Mouse (Mus musculus) R1 (cell line): ENCODE measurements at regions not wholly inside any gene's neighbourhood (a gene's known extent, or its start where the extent isn't known, plus 50 kb on each side); places are given as distances from the start of the nearest gene placed in this dataset.
"Not testable (repeated sequence)": the region's sequence is repeated elsewhere in the genome, so short reads cannot be mapped to it uniquely, and the experiment has no call there.

Experiments
- DNase-seq: peaks from one replicate; pipeline ENCODE4 v3.0.0-alpha.2; 2018; ENCODE audit warnings: low read depth, low spot score

DNA sequence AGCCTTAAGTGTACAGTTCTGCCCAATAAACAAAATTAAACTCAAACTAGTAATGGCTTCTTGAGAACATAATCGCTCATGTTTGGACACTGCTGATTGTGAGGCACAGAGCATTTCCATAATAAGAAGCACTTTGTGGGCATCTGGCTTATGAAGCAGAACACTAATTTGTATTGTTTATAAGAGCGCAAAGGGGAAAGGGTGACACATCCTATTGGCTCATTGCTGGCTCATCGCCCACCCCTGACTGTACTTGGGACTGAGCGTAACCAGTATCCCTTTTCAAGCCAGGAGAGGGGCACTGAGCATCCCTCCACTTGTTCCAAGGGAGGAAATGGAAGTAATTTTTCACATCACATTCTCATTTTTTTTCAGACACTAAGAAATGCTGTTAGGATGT is 288.0 kb downstream of the Sfmbt2 start:
- DNase-seq, result no peak

DNA sequence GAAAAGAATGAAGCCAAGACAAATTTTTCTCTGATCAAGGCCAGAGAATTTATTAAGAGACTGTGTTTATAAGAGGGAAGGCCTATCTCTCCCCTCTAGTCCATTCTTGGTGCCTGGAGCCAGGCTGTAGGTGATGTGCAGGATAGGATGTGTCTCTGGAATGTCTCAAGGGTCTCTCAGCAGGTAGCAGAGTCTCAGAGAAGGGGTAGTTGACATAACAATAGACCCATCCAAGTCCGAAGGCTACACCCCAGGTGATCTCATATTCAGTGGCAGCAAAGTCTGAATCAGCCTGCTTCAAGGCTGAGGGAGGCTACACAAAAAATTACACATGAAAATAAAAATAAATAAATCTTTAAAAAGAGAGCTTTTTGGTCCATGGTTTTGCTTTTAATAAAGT is 297.6 kb downstream of the Sfmbt2 start:
- peak; percentile 82 for DNase-seq

DNA sequence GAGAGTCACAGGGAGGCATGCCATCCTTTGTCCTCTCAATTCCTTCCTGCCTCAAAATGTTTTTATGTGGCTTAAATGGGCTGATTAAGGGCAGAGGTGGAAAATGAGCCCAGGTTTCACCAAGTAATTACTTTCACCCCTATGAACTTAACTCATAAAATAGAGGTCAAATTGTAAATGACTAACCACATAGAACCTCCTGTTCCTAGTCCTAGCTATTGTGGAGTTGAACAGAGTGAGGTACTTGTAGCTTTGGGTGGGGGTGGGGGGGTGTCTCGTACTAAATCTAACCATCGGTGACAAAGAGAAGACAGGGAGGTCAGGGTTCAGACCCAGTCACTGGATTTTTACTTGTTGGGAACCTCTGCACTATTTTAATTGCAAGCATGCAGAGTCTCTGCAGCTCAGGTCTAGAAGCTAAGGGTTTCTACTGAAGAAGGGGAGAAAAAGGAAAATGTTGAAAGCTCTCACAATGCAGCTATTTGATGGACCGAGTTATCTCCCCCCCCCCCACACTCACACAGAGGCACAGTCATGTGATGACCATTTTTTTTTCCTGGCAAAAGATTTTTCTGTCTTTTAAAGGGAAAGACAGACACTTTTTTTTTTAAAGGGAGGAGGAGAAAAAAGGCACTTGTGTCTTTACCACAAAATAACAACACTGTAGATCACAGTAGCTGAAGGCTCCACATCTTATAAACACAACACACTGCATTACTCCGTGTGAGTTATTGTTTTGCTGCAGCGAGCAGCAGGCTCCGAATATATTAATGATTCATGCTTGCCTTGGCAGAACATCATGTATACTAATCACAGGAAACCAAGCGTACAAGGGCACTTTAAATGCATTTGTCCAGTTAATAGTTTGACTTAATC is 300.4 kb downstream of the Sfmbt2 start:
- DNase-seq, result peak; percentile 3

DNA sequence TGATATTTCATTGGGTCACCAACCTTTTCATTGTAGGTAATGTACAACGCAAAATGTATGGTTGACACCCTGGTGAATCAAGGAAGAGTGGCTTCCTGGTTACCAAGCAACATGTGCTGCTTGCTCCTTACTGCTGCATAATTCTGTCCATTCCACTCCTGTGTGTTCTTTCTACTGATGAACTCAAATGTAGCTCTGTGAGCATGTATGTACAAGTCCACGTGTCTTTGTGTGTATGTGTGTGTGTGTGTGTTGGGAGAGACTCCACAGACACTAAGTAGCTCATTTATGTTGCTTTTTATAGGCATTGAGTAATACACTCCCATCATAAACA is 301.0 kb downstream of the Sfmbt2 start:
- DNase-seq, result no peak

DNA sequence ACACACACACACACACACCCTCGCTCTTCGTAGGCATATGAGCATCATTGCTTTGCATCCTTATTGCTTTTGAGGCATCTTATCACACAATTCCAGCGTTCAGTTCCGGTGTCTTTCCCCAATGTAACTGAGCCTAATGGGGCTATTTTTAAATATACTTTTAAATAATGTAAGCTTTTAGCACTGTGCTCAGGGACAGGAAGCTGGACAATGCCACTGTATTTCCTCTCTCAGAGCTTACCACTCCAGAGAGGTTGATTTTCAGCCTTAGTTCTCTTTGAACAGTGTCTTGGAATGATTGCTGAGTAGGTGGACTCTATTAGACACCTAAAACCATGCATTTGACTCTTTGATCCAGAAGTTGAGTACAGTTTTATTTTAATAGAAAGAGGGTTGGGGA is 301.9 kb downstream of the Sfmbt2 start:
- DNase-seq, result no peak

DNA sequence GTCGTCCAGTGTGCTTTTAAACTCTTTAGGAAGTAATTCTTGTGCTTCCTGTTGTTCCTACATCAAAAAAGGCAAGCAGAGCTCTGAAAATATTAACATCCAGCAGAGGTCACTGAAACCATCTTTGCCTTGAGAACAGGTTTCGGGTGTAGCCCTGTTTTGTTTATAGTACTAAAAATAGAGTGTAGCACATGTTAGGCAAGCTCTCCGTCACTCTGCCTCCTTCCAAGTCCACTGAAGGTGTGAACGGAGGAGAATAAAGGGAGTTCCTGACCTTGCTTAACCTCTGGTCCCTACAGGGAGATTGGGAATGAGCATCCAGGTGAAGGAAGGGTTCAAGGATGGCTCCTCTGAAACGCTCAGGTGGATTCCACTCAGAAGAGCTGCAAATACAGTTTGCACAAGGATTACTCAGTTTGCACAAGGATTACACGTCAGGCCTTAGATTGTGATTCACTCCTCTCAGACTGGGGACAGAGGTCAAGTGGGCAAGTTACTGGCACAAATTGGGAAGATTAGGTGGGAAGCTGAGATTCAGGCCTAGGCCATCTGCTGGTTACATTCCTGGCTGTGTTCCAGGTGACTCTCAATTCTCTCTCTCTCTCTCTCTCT is 304.5 kb downstream of the Sfmbt2 start:
- DNase-seq, result peak; percentile 4

DNA sequence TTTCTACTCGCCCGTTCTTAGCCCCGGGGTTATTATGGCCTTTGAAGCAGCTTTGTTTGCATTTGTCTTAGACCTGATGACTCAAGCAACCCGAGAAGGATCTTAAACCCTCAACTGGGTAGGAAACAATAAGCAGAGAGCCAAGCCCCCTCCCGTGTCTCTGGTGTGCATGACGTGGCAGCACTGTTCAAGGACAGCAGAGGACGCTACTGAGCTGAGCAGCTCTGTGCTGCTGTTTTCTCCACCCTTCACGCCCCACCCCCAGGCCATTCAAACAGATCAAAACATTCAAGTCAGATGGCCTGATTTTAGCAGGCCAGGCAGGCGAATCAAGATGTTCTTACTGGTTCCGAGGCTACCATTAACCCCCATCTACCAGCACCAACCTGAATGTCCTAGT is 331.1 kb downstream of the Sfmbt2 start:
- DNase-seq, result peak; percentile 27

DNA sequence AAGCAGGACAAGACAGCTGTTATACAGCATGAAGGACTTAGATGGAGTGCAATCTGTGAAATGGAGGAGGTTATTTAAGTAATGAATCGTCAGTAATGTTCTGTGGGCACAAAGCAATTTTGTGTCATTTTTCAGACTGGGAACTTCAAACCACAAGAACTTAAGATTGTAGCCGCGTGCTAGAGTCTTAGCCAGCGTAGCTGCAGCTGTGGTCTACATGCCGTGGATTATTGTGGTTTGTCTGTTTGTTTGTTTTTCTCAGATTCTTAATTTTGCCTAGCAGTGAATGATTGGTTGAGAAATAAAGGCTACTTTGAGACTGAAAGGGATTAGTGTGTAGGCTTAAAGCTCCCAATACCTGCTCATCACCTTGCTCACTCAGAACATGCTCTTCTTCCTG is 348.1 kb downstream of the Sfmbt2 start:
- no peak for DNase-seq

DNA sequence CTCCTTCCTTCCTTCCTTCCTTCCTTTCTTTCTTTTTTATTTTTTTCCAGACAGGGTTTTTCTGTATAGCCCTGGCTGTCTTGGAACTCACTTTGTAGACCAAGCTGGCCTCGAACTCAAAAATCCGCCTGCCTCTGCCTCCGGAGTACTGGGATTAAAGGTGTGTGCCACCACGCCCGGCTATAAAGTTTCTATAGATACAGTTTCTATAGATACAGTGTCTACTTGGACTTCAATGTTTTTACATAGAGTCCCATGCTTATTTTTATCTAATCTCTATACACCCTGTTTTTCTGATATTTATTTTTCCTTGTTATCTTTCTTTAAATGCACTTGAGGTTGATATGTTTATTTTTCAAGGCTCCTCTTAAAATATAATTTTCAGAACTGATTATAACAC is 364.0 kb downstream of the Sfmbt2 start:
- DNase-seq, result not testable (repeated sequence)

DNA sequence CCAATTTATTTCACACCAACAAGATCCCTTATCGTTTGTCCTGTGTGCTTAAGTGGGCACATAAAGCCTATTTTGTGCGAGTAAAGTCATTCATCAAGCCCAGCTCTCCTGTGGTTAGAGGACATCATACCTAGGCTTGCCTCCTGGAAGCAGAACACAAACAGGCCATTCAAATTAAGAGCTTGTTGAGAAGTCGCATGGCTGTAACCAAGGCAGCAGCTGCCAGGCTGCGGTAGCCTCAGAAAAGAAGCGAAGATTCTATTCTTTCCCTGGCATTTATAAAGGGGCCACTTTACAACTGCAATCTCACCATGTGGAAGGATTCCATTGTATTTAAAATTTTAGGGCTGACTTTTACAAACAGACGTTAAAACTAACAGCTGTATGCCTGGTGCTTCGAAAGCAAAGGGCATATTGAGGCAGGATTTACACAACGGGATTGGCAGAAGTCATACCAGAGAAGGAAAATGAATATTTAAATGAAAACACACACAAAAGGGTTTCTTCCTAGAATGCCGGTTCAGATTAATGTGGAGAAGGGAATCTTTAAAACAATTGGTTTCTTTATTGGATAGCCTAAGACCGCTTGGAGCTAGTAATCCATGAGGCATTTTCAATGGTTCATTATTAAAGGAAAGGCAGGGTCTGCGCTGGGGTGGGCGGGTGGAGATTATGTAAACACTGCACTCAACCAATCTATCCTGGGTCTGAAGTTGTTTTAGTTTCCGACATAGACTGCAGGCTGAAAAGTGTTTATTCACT is 366.6 kb downstream of the Sfmbt2 start:
- DNase-seq, result no peak

DNA sequence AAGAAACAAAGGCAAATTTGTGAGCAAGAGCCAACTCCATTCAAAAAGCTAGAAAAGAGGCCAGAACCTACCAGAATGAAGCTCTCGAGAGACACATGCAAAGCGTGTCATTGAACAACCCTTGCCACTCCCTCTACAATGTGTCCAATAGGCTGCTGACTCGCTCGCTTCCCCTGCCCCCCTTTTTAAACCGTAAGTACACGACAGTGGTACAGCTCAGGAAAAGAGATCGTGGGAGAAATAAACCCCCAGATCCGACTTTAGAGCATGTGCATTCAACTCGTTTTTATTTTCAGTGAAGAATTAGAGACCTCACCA is 367.1 kb downstream of the Sfmbt2 start:
- peak; percentile 4 for DNase-seq

DNA sequence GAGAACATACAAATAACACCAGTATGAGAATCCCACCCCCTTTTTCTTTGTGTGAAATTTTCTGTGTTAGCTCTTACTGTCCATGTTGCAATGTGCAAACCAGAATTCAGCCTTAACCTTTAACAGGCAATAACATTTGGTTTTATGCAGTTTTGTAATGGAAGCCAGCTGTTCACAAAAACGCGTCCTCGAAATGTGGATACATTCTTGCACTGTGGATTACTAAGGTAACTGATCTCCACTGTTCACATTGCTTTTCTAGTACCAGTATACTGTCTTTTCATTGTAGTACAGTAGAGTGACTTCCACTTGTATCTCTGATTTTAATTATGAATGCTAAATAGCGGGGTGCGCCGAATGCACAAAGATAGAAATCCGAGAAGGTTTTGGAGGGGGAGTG is 374.8 kb downstream of the Sfmbt2 start:
- DNase-seq, result no peak

DNA sequence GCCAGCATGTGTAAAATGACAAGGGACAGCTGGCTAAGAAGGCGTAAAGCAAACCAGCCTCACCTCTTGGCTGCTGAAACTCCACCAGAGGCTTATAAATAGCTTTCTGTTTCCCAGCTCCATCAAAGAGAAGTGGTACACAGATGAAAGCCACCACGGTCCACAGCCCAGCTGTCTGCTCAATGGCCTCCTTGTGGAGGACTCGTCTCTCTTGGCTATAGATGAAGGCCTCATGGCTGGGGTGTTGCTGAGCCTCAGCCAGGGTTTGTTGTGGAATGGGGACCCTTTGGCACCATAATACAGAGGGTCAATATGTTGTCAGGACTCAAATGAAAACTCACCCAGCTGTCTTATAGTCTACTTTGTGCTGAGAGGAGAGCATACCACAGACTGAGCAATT is 385.1 kb downstream of the Sfmbt2 start:
- no peak for DNase-seq

DNA sequence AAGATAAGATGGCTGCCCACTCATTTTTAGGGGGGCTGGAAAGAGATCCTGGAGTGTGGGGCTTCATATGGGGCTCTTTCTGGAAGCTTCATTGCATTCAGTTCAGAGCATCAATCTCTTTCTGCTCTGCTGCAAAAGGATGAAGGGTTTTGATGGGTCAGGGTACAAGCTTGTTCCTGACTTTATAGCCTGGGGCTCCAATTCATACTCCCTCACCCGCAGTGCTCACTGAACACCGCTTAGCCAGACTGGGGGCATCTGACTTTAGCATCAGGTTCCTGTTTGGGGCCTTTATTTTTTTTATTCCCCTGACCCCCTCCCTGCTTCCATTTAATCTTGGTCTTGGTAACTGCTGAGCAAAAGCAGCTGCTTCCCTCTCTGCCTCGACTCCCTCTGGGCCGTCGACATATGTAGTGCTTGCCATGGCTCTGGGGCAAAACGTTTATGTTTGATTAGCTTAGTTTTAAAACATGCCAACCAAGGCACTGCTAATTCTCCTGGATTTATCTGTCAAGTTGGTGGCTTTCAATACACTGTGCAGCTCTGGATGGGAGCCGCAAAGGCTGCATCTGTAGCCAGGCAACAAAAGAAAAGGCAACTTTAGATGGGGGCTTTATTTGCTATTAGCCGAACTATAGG is 387.0 kb downstream of the Sfmbt2 start:
- no peak for DNase-seq

DNA sequence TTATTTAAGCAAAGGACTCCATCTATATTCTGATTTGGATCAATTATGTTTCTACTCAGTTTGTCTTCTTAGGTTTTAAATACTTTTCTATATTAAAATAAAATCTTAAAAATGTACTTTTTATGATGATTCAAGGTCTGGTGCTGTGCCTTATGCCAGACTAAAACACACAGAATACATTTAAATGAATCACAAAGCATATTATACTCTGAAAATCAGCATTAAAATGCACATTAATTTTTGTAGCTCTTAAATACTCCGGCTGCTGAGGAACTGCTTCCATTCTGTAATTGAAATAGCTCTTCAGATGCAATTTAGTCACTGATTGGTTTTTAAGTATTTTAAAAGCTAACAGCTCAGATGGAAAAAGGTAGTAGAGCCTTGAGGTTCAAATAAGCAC is 387.6 kb downstream of the Sfmbt2 start:
- no peak for DNase-seq

DNA sequence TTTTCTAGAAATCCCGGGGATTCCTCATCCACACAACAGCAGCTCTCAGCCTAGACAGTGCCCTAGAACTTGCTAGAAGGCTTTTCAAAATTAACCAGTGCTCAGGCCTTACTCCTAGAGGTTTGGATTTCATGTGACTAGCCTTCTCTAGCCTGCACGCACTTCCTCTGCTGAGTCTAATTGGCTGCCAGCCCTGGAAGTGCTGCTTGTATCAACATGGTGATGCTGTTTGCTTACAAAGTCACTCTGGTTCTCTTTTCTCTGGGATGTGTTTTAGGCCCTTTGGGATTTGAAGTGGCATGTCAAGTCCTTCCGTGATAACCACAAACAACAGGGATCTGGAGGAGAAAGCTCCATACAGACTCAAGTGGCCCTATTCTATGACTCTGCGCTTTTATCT is 391.9 kb downstream of the Sfmbt2 start:
- no peak for DNase-seq

DNA sequence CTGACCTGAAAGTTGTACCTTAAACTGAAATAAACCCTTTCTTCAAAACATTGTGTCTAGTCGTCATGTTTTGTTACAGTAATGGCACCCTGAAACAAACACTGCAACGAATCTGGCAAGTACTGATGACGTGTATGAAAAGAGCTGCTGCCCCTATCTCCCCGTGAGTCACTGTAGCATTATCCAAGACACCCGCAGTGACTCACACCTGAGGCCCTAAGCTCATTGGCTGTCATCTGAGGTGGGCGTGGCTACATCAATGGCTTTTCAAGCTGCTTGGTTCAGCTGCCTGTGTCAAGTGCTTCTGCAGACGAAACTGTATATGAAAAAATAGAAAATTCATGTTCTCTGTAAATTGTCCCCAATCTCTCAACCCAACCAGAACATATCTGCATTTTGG is 388.8 kb upstream of the Prkcq start:
- peak; percentile 63 for DNase-seq

DNA sequence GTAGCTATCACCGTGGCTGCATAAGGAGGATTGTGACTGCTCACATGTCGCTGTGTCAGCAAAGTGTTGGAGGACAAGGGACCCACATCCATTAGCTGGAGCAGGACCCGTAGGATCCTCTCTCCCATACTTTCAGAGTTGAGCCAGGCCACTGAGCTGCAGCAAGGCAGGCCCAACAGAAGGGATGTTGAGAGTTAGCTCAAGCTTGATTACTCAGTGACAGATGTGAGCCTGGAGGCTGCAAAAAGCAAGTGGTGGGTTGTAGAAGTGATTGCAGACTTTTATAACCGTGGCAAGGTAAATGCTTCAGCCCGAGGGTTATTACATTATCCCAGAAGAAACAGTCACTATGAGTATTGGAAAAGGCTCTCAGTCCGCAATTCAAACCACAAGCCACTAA is 388.3 kb upstream of the Prkcq start:
- no peak for DNase-seq

DNA sequence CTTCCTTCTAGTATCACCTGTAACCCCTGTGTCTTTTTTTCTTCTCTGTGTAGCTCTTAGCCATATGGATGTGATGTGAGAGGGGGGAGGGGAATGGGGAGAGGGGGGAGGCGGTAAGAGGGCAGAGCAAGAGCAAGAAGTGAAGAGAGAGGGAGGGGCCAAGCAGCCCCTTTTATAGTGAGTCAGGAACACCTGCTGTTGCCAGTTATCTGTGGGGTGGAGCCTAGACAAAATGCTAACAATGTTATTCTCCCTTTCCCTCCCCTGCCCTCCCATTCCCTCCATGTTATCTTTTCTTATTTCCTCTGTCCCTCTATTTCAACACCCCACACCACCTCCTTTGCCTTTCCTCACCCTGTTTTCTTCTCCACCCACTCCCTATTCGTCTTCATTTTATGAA is 387.6 kb upstream of the Prkcq start:
- peak; percentile 17 for DNase-seq

DNA sequence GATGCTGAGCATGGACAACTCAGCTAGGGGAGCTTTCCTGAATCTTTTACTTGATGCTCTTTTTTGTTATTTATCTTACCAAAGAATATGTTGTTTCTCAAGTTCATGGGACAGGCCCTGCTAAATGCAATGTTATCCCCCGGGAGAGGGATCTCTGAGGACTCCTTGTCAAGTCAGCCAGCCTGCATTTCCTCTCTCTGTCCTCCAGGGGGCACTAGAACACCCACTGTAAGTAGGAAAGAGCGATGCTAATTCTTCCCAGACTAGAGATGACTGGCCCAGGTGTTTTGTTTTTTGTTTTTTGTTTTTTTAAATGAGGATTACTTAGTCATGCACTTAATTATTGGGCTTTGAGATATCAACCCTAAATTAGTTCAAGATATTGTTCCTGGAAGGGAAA is 386.8 kb upstream of the Prkcq start:
- peak; percentile 81 for DNase-seq

DNA sequence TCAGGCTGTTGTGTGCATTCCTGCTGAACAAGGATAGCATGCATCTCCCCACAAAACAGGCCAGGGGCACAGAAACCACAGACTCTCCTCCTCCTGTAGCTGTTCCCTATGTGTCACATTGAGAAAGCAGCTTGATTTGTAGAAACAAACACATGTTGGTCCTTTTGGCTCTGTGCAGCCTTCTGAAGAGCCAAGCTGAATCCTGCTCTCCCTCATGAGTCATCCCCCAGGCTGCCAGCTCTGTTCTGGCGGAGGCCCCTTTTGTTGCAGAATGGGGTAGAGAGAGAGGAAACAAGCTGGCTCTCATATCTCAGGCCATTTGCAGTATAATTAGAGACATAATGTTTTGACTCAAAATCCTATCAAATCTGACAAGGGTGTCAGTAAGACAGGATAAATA is 383.4 kb upstream of the Prkcq start:
- DNase-seq, result no peak

DNA sequence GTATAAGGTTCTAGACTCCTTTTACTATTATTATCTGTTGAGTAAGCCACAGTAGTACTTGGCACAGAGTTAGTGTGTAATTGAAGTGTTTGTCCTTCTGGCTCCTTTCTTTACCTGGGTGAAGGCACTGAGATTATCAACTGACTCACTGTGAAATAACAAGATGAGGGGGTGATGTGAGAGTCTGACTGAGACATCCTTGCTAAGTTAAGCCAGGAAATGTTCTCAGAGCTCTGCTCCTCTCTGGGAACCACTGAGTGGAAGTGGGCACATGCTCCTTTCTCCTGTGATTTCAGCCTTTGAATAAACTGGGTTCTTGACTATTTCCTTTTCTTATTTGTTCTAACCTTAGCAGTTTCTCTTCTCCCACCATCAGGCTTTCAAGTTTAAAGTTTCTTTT is 380.7 kb upstream of the Prkcq start:
- no peak for DNase-seq

DNA sequence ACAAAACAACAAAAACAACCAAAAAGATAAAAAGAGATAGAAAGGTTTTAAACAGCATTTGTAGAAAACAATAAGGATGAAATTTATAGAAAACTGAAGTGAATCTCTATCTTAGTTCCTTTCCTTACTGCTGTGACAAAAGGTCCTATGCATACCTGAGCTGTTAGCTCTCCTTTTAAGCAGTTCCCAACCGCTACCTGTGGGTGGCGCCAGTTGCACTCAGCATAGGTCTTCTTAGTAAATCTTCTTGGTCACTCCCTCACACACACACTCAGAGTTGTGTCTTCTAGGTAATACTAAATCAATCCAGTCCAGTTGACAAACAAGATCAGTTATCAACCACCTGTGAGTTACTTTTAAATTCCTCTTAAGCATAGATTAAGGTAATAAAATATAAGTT is 355.5 kb upstream of the Prkcq start:
- peak; percentile 39 for DNase-seq
